Mouse (Mus musculus) thymus, postnatal 14 days (tissue): Measurements from ENCODE around the gene Plekha5.
"Not testable (repeated sequence)": the region's sequence is repeated elsewhere in the genome, so short reads cannot be mapped to it uniquely, and the experiment has no call there.

ENCODE experiments used
- DNase-seq: peaks from one replicate; pipeline ENCODE4 v3.0.0; 2021

The Plekha5 gene

GRCm38 (mm10) chr6:140533606-140534005 lies 109.8 kb downstream of the Plekha5 start:
- DNase-seq = no peak

GRCm38 (mm10) chr6:140535504-140535903 lies 111.7 kb downstream of the Plekha5 start:
- DNase-seq = no peak

- no peak for DNase-seq
These were observed 118.1 kb downstream of the Plekha5 start for GRCm38 (mm10) chr6:140541919-140542318.

GRCm38 (mm10) chr6:140543005-140543794 lies 119.3 kb downstream of the Plekha5 start:
- DNase-seq = no peak

GRCm38 (mm10) chr6:140546095-140546494 lies 122.2 kb downstream of the Plekha5 start:
- peak; percentile 62 for DNase-seq

GRCm38 (mm10) chr6:140546648-140547201 lies 122.9 kb downstream of the Plekha5 start:
- DNase-seq = no peak

GRCm38 (mm10) chr6:140547203-140547944 lies 123.5 kb downstream of the Plekha5 start:
- DNase-seq = no peak

- peak; percentile 23 for DNase-seq
These were observed 124.4 kb downstream of the Plekha5 start for GRCm38 (mm10) chr6:140548082-140548769.

- DNase-seq = peak; percentile 14
These were observed 126.9 kb downstream of the Plekha5 start for GRCm38 (mm10) chr6:140550741-140551140.

- DNase-seq = peak; percentile 32
These were observed 130.4 kb downstream of the Plekha5 start for GRCm38 (mm10) chr6:140554261-140554660.

- DNase-seq = no peak
These were observed 135.6 kb downstream of the Plekha5 start for GRCm38 (mm10) chr6:140559411-140559810.

- DNase-seq = no peak
These were observed 137.5 kb downstream of the Plekha5 start for GRCm38 (mm10) chr6:140561151-140561916.

GRCm38 (mm10) chr6:140561917-140562590 lies 138.2 kb downstream of the Plekha5 start:
- DNase-seq = no peak

- no peak for DNase-seq
These were observed 143.3 kb downstream of the Plekha5 start for GRCm38 (mm10) chr6:140567199-140567598.

GRCm38 (mm10) chr6:140567897-140568296 lies 144.0 kb downstream of the Plekha5 start:
- no peak for DNase-seq

GRCm38 (mm10) chr6:140570152-140570551 lies 146.3 kb downstream of the Plekha5 start:
- DNase-seq = no peak

- no peak for DNase-seq
These were observed 151.1 kb downstream of the Plekha5 start for GRCm38 (mm10) chr6:140574943-140575342.

GRCm38 (mm10) chr6:140576133-140576532 lies 152.3 kb downstream of the Plekha5 start:
- DNase-seq = peak; percentile 40

GRCm38 (mm10) chr6:140576961-140577821 lies 153.3 kb downstream of the Plekha5 start:
- DNase-seq = no peak

- no peak for DNase-seq
These were observed 153.9 kb downstream of the Plekha5 start for GRCm38 (mm10) chr6:140577822-140578170.

GRCm38 (mm10) chr6:140578985-140579384 lies 155.1 kb downstream of the Plekha5 start:
- not testable (repeated sequence) for DNase-seq
